Mouse (Mus musculus) midbrain, embryonic 14.5 days (tissue): ENCODE results near the gene Prkcd. TPM values are rescaled to one million over a fixed set of nuclear protein-coding genes. Genes with fewer than 3 reads are reported as not detected.
A peak's percentile ranks its signal among the peaks of the same experiment; 100 is the strongest.

Source experiments
- ATAC-seq: fragments of 200-750 bp; cut with Nextera tagmentation; 2 replicates; pipeline ENCODE4 v1.8.0; 2017; ENCODE audit warnings: moderate number of reproducible peaks, moderate library complexity; ENCODE audit not compliant: low FRiP score, low TSS enrichment
- DNase-seq: peaks from one replicate; pipeline ENCODE4 v3.0.0-alpha.2; 2015
- H3K27ac ChIP-seq: fragments of 300-500 bp; sonication (generic); replicated peaks from 2 replicates; pipeline ENCODE4 v1.5.1; 2014; ENCODE audit warnings: mild to moderate bottlenecking, low read depth, low read length, moderate library complexity
- H3K27me3 ChIP-seq: fragments of 300-500 bp; sonication (generic); 2 replicates; pipeline ENCODE4 v1.6.1; 2014; ENCODE audit warnings: low read length, control low read depth, mixed read lengths; ENCODE audit not compliant: control insufficient read depth, insufficient read depth
- H3K36me3 ChIP-seq: fragments of 300-500 bp; sonication (generic); 2 replicates; pipeline ENCODE4 v1.6.1; 2014; ENCODE audit warnings: low read length, control low read depth; ENCODE audit not compliant: control insufficient read depth, insufficient read depth
- H3K4me1 ChIP-seq: fragments of 300-500 bp; sonication (generic); 2 replicates; pipeline ENCODE4 v1.6.1; 2014; ENCODE audit warnings: mild to moderate bottlenecking, antibody characterized with exemption, low read length, control low read depth; ENCODE audit not compliant: control insufficient read depth, insufficient read depth
- H3K4me2 ChIP-seq: fragments of 300-500 bp; sonication (generic); 2 replicates; pipeline ENCODE4 v1.6.1; 2014; ENCODE audit warnings: mild to moderate bottlenecking, low read length, moderate library complexity
- H3K4me3 ChIP-seq: fragments of 300-500 bp; sonication (generic); replicated peaks from 2 replicates; pipeline ENCODE4 v1.5.1; 2014; ENCODE audit warnings: low read depth, low read length
- H3K9ac ChIP-seq: fragments of 300-500 bp; sonication (generic); replicated peaks from 2 replicates; pipeline ENCODE4 v1.6.1; 2014; ENCODE audit warnings: mild to moderate bottlenecking, low read length, moderate library complexity
- H3K9me3 ChIP-seq: fragments of 300-500 bp; sonication (generic); 2 replicates; pipeline ENCODE4 v1.6.1; 2016; ENCODE audit warnings: low read length, control low read depth, mixed read lengths; ENCODE audit not compliant: control insufficient read depth
- WGBS: fragments of 180-500 bp; shearing (Covaris S2); extraction: QIAGEN DNeasy Blood & Tissue Kit; methylation state at CpG from one replicate; pipeline ENCODE4 v1.1.7; 2014; 5-methylcytosine and 5-hydroxymethylcytosine counted together
- microRNA-seq: library from miRNA; unstranded; fragments of <30 nt; microRNA quantifications from one replicate; pipeline ENCODE4, GENCODE M21; 2016
- polyA plus RNA-seq: library from polyadenylated mRNA; unstranded; fragments of >200 nt; fragmentation: Nextera tagmentation; extraction: Ambion mirVana; gene quantifications from 2 replicates; pipeline ENCODE4 v1.2.1, GENCODE M21; 2014

Gene Prkcd
- polyA plus RNA-seq, 1 experiment from 2014 or later, result 12.8 TPM

GRCm38 (mm10) chr14:30551981-30552380, 74.0 kb downstream of the Prkcd start:
- 89% methylated on average over 2 of the region's 2 CpGs for WGBS
- no peak for ATAC-seq

DNA sequence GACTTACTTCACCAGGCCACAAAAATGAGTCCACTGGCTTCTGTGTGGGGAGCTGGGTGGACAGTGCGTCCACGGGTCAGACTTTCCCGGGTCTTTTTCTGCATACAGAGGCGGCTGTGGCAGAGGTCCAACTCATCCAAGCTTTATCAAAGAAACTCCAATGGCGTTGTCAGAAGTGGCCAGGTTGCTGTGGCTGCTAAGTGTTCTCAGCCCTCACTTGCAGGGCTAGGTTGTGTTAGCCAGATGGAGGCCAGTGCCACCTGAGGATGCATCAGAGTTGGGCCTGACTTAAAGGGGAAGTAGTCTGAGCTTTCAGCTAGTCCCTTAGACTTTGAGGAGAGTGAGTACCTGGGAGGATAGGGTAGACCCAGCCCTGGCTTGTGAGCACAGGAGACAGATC, 74.5 kb downstream of the Prkcd start:
- Histone ChIP-seq H3K27ac (no peak overlapping the region), H3K4me2 (peak overlapping the region; percentile 90), H3K27me3 (no peaks in the 10 kb centered on the region), H3K9ac (no peak overlapping the region), H3K4me1 (peaks cover 31% of the 10 kb centered on the region), H3K36me3 (0 out of 2 replicates have a peak, but pooled peaks cover 5% of the 10 kb centered on the region), H3K9me3 (no peaks in the 10 kb centered on the region), H3K4me3 (no peak overlapping the region)
- DNase-seq (no peak), ATAC-seq (no peak)
- WGBS, result 74% methylated on average over 5 of the region's 5 CpGs

More at GRCm38 (mm10) chr14:30551981-30552380, 74.0 kb downstream of the Prkcd start:
- Histone ChIP-seq H3K4me3 (no peak overlapping the region), H3K4me2 (peak overlapping the region; percentile 90), H3K4me1 (peaks cover 31% of the 10 kb centered on the region), H3K36me3 (0 out of 2 replicates have a peak, but pooled peaks cover 5% of the 10 kb centered on the region), H3K9me3 (no peaks in the 10 kb centered on the region), H3K27me3 (no peaks in the 10 kb centered on the region), H3K9ac (no peak overlapping the region), H3K27ac (no peak overlapping the region)
- DNase-seq, result no peak

GRCm38 (mm10) chr14:30550232-30551070, 75.6 kb downstream of the Prkcd start:
- Histone ChIP-seq H3K36me3 (no peaks in the 10 kb centered on the region), H3K9me3 (no peaks in the 10 kb centered on the region), H3K9ac (peak overlapping the region; percentile 93), H3K27me3 (no peaks in the 10 kb centered on the region), H3K4me2 (peak overlapping the region; percentile 90), H3K4me3 (peak overlapping the region; percentile 80), H3K4me1 (peaks cover 31% of the 10 kb centered on the region), H3K27ac (peak overlapping the region; percentile 93; the same call in 1 of the 2 replicates)
- DNase-seq (peak; percentile 26), ATAC-seq (no peak)
- 41% methylated on average over 8 of the region's 8 CpGs for WGBS

GRCm38 (mm10) chr14:30549777-30550149, 76.2 kb downstream of the Prkcd start:
- Histone ChIP-seq H3K4me2 (peak overlapping the region; percentile 90), H3K36me3 (no peaks in the 10 kb centered on the region), H3K9ac (peak overlapping the region; percentile 93), H3K9me3 (no peaks in the 10 kb centered on the region), H3K27ac (peak overlapping the region; percentile 93), H3K4me1 (peaks cover 31% of the 10 kb centered on the region), H3K27me3 (no peaks in the 10 kb centered on the region), H3K4me3 (peak overlapping the region; percentile 80)
- WGBS, result under 1% methylated on average over 10 of the region's 10 CpGs
- peak; percentile 48 for DNase-seq
- peak; percentile 25; the same call in 1 of the 2 replicates for ATAC-seq

GRCm38 (mm10) chr14:30548965-30549776, 76.8 kb downstream of the Prkcd start:
- no peaks in the 10 kb centered on the region for H3K36me3 ChIP-seq
- WGBS, result under 1% methylated on average over 69 of the region's 69 CpGs
- H3K4me3 ChIP-seq, result peak overlapping the region; percentile 80
- peak overlapping the region; percentile 93 for H3K27ac ChIP-seq
- peaks cover 31% of the 10 kb centered on the region for H3K4me1 ChIP-seq
- ATAC-seq (peak; percentile 94), DNase-seq (peak; percentile 96)
- no peaks in the 10 kb centered on the region for H3K9me3 ChIP-seq
- peak overlapping the region; percentile 90 for H3K4me2 ChIP-seq
- H3K27me3 ChIP-seq, result no peaks in the 10 kb centered on the region
- peak overlapping the region; percentile 93 for H3K9ac ChIP-seq

- H3K4me2 ChIP-seq, result peak within 1 kb of the TSS; percentile 90
- no peaks in the 10 kb centered on the region for H3K27me3 ChIP-seq
- H3K4me1 ChIP-seq, result peaks cover 31% of the 10 kb centered on the region
- DNase-seq (peak; percentile 53), ATAC-seq (peak; percentile 21)
- peak within 1 kb of the TSS; percentile 93 for H3K27ac ChIP-seq
- H3K9ac ChIP-seq, result peak within 1 kb of the TSS; percentile 93
- no peaks in the 10 kb centered on the region for H3K9me3 ChIP-seq
- H3K36me3 ChIP-seq, result no peaks in the 10 kb centered on the region
- WGBS, result 27% methylated on average over 8 of the region's 8 CpGs
- H3K4me3 ChIP-seq, result peak within 1 kb of the TSS; percentile 80
Measured at GRCm38 (mm10) chr14:30548131-30548720, 77.8 kb downstream of the Prkcd start, which contains the start of gene Tkt. Gene Tkt (plus strand): TSS chr14:30548359.

Small RNA genes within 50 kb of the gene (microRNA-seq; reads per million reads assigned to microRNA genes)
- gene Mir3076, result 3.5 reads per million, percentile 23 among the genes with 10 or more reads in this experiment

Other genes with a start within 250 kb of the Prkcd start
- 14.5 and 20.5 TPM in 2 replicates for gene Dcp1a, start 146.7 kb downstream of the Prkcd start, polyA plus RNA-seq
- gene Cacna1d, start 134.8 kb downstream of the Prkcd start, polyA plus RNA-seq, result 10.1 and 13.5 TPM in 2 replicates
- 94.2 and 166 TPM in 2 replicates for gene Tkt, start 77.9 kb downstream of the Prkcd start, polyA plus RNA-seq
- gene Rft1, start 28.1 kb upstream of the Prkcd start, polyA plus RNA-seq, result 7.7 and 10.3 TPM in 2 replicates
- 17.0 and 20.9 TPM in 2 replicates for gene Sfmbt1, start 88.6 kb upstream of the Prkcd start, polyA plus RNA-seq
- 16.1 and 18.7 TPM in 2 replicates for gene Tmem110, start 199.4 kb upstream of the Prkcd start, polyA plus RNA-seq